Mouse (Mus musculus) midbrain, embryonic 13.5 days (tissue): ENCODE data around the gene Ccdc40. TPM values are rescaled to one million over a fixed set of nuclear protein-coding genes. Genes with fewer than 3 reads are reported as not detected.
"Not testable (repeated sequence)": the region's sequence is repeated elsewhere in the genome, so short reads cannot be mapped to it uniquely, and the experiment has no call there.

Experiments used
- ATAC-seq: fragments of 200-750 bp; cut with Nextera tagmentation; 2 replicates; pipeline ENCODE4 v1.8.0; 2017; ENCODE audit warnings: mild to moderate bottlenecking, moderate TSS enrichment, moderate library complexity
- H3K27ac ChIP-seq: fragments of 300-500 bp; sonication (generic); 2 replicates; pipeline ENCODE4 v1.5.1; 2015; ENCODE audit warnings: inconsistent platforms, mild to moderate bottlenecking, moderate library complexity
- H3K27me3 ChIP-seq: fragments of 300-500 bp; sonication (generic); 2 replicates; pipeline ENCODE4 v1.6.1; 2015; ENCODE audit warnings: mild to moderate bottlenecking, inconsistent platforms
- H3K36me3 ChIP-seq: fragments of 300-500 bp; sonication (generic); 2 replicates; pipeline ENCODE4 v1.6.1; 2015; ENCODE audit warnings: mild to moderate bottlenecking, inconsistent platforms
- H3K4me1 ChIP-seq: fragments of 300-500 bp; sonication (generic); replicated peaks from 2 replicates; pipeline ENCODE4 v1.6.1; 2015; ENCODE audit warnings: inconsistent platforms
- H3K4me2 ChIP-seq: fragments of 300-500 bp; sonication (generic); replicated peaks from 2 replicates; pipeline ENCODE4 v1.6.1; 2015; ENCODE audit warnings: moderate library complexity, mild to moderate bottlenecking, inconsistent platforms
- H3K4me3 ChIP-seq: fragments of 300-500 bp; sonication (generic); replicated peaks from 2 replicates; pipeline ENCODE4 v1.5.1; 2015; ENCODE audit warnings: mild to moderate bottlenecking, inconsistent platforms
- H3K9ac ChIP-seq: fragments of 300-500 bp; sonication (generic); replicated peaks from 2 replicates; pipeline ENCODE4 v1.6.1; 2015; ENCODE audit warnings: mild to moderate bottlenecking, inconsistent platforms
- H3K9me3 ChIP-seq: fragments of 300-500 bp; sonication (generic); 2 replicates; pipeline ENCODE4 v1.6.1; 2016; ENCODE audit warnings: mild to moderate bottlenecking, inconsistent platforms
- WGBS: fragments of 180-500 bp; shearing (Covaris S2); methylation state at CpG from one replicate; pipeline ENCODE4 v1.1.7; 2015; 5-methylcytosine and 5-hydroxymethylcytosine counted together
- polyA plus RNA-seq: library from polyadenylated mRNA; unstranded; fragments of >200 nt; fragmentation: Nextera tagmentation; extraction: Ambion mirVana; gene quantifications from 2 replicates; pipeline ENCODE4 v1.2.1, GENCODE M21; 2015

Gene Ccdc40
- polyA plus RNA-seq, 1 experiment from 2014 or later, result 18.1 TPM

- WGBS, result 32% methylated on average over 6 of the region's 6 CpGs
- Histone ChIP-seq H3K27me3 (no peaks in the 10 kb centered on the region), H3K36me3 (peaks cover 17% of the 10 kb centered on the region), H3K4me1 (peaks cover 19% of the 10 kb centered on the region), H3K4me3 (no peak overlapping the region), H3K27ac (no peak overlapping the region), H3K9me3 (no peaks in the 10 kb centered on the region), H3K9ac (no peak overlapping the region), H3K4me2 (no peak overlapping the region)
- peak; percentile 64 for ATAC-seq
Observed at GRCm38 (mm10) chr11:119249011-119249410, 20.6 kb downstream of the Ccdc40 start.

- ATAC-seq, result no peak
- 69% methylated on average over 17 of the region's 17 CpGs for WGBS
- no peak overlapping the region for H3K4me3 ChIP-seq
- peaks cover 18% of the 10 kb centered on the region for H3K36me3 ChIP-seq
- H3K27me3 ChIP-seq, result no peaks in the 10 kb centered on the region
- H3K9ac ChIP-seq, result no peak overlapping the region
- peaks cover 19% of the 10 kb centered on the region for H3K4me1 ChIP-seq
- H3K27ac ChIP-seq, result no peak overlapping the region
- H3K9me3 ChIP-seq, result no peaks in the 10 kb centered on the region
- H3K4me2 ChIP-seq, result no peak overlapping the region
Observed at GRCm38 (mm10) chr11:119250998-119251397, 22.6 kb downstream of the Ccdc40 start.

- ATAC-seq, result peak; percentile 75
- Histone ChIP-seq H3K36me3 (peaks cover 18% of the 10 kb centered on the region), H3K4me2 (peak overlapping the region; percentile 45), H3K9me3 (no peaks in the 10 kb centered on the region), H3K4me3 (peak overlapping the region; percentile 18; the same call in 1 of the 2 replicates), H3K27me3 (no peaks in the 10 kb centered on the region), H3K9ac (0 out of 2 replicates have a peak overlapping the region, but pooled peaks have one; percentile 16), H3K27ac (peak overlapping the region; percentile 32; the same call in 1 of the 2 replicates), H3K4me1 (peaks cover 27% of the 10 kb centered on the region)
- WGBS, result 8% methylated on average over 21 of the region's 22 CpGs
Observed at GRCm38 (mm10) chr11:119252854-119253541, 24.6 kb downstream of the Ccdc40 start.

- H3K4me2 ChIP-seq, H3K27ac ChIP-seq, H3K9me3 ChIP-seq, ATAC-seq, H3K4me3 ChIP-seq, H3K27me3 ChIP-seq, H3K9ac ChIP-seq: not testable (repeated sequence)
- Histone ChIP-seq H3K36me3 (peaks cover 38% of the 10 kb centered on the region), H3K4me1 (peaks cover 35% of the 10 kb centered on the region)
- 92% methylated on average over 5 of the region's 5 CpGs for whole genome bisulfite sequencing
Observed at GRCm38 (mm10) chr11:119256557-119256956, 28.2 kb downstream of the Ccdc40 start.

- Histone ChIP-seq H3K27me3 (no peaks in the 10 kb centered on the region), H3K4me3 (peak overlapping the region; percentile 27), H3K9ac (0 out of 2 replicates have a peak overlapping the region, but pooled peaks have one; percentile 32), H3K4me1 (peaks cover 19% of the 10 kb centered on the region), H3K9me3 (no peaks in the 10 kb centered on the region), H3K27ac (peak overlapping the region; percentile 69; the same call in 1 of the 2 replicates), H3K4me2 (peak overlapping the region; percentile 51), H3K36me3 (peaks cover 55% of the 10 kb centered on the region)
- ATAC-seq, result no peak
- 70% methylated on average over 9 of the region's 9 CpGs for WGBS
Observed at GRCm38 (mm10) chr11:119258216-119258571, 29.8 kb downstream of the Ccdc40 start.

- Histone ChIP-seq H3K4me1 (peaks cover 16% of the 10 kb centered on the region), H3K9ac (0 out of 2 replicates have a peak overlapping the region, but pooled peaks have one; percentile 32)
Observed at GRCm38 (mm10) chr11:119258572-119259322, 30.4 kb downstream of the Ccdc40 start.

GRCm38 (mm10) chr11:119259977-119260376, 31.6 kb downstream of the Ccdc40 start:
- H3K4me1 ChIP-seq, result peaks cover 16% of the 10 kb centered on the region
- H3K9ac ChIP-seq, result peak overlapping the region; percentile 10; the same call in 1 of the 2 replicates
- H3K27ac ChIP-seq, result no peak overlapping the region
- H3K4me2 ChIP-seq, result no peak overlapping the region
- ATAC-seq, result no peak
- peaks cover 55% of the 10 kb centered on the region for H3K36me3 ChIP-seq
- no peak overlapping the region for H3K4me3 ChIP-seq
- no peaks in the 10 kb centered on the region for H3K9me3 ChIP-seq
- H3K27me3 ChIP-seq, result no peaks in the 10 kb centered on the region
- WGBS, result 93% methylated on average over 8 of the region's 8 CpGs

More at GRCm38 (mm10) chr11:119258572-119259322, 30.4 kb downstream of the Ccdc40 start:
- Histone ChIP-seq H3K9me3 (no peaks in the 10 kb centered on the region), H3K27ac (peak overlapping the region; percentile 69; the same call in 1 of the 2 replicates), H3K36me3 (peaks cover 58% of the 10 kb centered on the region), H3K4me3 (peak overlapping the region; percentile 27), H3K4me2 (peak overlapping the region; percentile 51), H3K27me3 (no peaks in the 10 kb centered on the region)
- WGBS, result 73% methylated on average over 23 of the region's 23 CpGs
- ATAC-seq, result peak; percentile 73

GRCm38 (mm10) chr11:119264413-119264812, 36.0 kb downstream of the Ccdc40 start:
- H3K36me3 ChIP-seq, result peaks cover 48% of the 10 kb centered on the region

GRCm38 (mm10) chr11:119265811-119266210, 37.4 kb downstream of the Ccdc40 start:
- Histone ChIP-seq H3K9me3 (no peaks in the 10 kb centered on the region), H3K4me1 (peaks cover 18% of the 10 kb centered on the region), H3K27ac (no peak overlapping the region), H3K9ac (no peak overlapping the region), H3K27me3 (no peaks in the 10 kb centered on the region), H3K36me3 (peaks cover 41% of the 10 kb centered on the region), H3K4me3 (no peak overlapping the region), H3K4me2 (no peak overlapping the region)
- WGBS, result 76% methylated on average over 7 of the region's 7 CpGs
- ATAC-seq, result no peak

More at GRCm38 (mm10) chr11:119264413-119264812, 36.0 kb downstream of the Ccdc40 start:
- Histone ChIP-seq H3K27ac (no peak overlapping the region), H3K4me1 (peaks cover 13% of the 10 kb centered on the region), H3K27me3 (no peaks in the 10 kb centered on the region), H3K9ac (no peak overlapping the region), H3K4me3 (no peak overlapping the region), H3K9me3 (no peaks in the 10 kb centered on the region), H3K4me2 (no peak overlapping the region)
- ATAC-seq, result no peak
- WGBS, result 91% methylated on average over 13 of the region's 13 CpGs

GRCm38 (mm10) chr11:119267241-119267674, 38.9 kb downstream of the Ccdc40 start:
- WGBS, result 39% methylated on average over 6 of the region's 6 CpGs
- 0 out of 2 replicates have a peak overlapping the region, but pooled peaks have one; percentile 11 for H3K27ac ChIP-seq
- ATAC-seq, result peak; percentile 13

GRCm38 (mm10) chr11:119267768-119268556, 39.6 kb downstream of the Ccdc40 start, which contains the start of gene Gaa:
TSS of gene Gaa (plus strand) at chr11:119267887.
- 5% methylated on average over 52 of the region's 52 CpGs for WGBS
- H3K4me2 ChIP-seq, result peak within 1 kb of the TSS; percentile 89
- H3K9me3 ChIP-seq, result no peaks in the 10 kb centered on the region
- peak within 1 kb of the TSS; percentile 76 for H3K9ac ChIP-seq
- 0 out of 2 replicates have a peak within 1 kb of the TSS, but pooled peaks have one; percentile 11 for H3K27ac ChIP-seq
- H3K27me3 ChIP-seq, result no peaks in the 10 kb centered on the region
- peaks cover 32% of the 10 kb centered on the region for H3K36me3 ChIP-seq
- peak within 1 kb of the TSS; percentile 64 for H3K4me3 ChIP-seq
- H3K4me1 ChIP-seq, result peaks cover 18% of the 10 kb centered on the region
- ATAC-seq, result peak; percentile 90

More at GRCm38 (mm10) chr11:119267241-119267674, 38.9 kb downstream of the Ccdc40 start:
- Histone ChIP-seq H3K4me1 (peaks cover 18% of the 10 kb centered on the region), H3K4me2 (peak overlapping the region; percentile 89), H3K36me3 (peaks cover 34% of the 10 kb centered on the region), H3K9ac (peak overlapping the region; percentile 33; the same call in 1 of the 2 replicates), H3K4me3 (no peak overlapping the region), H3K27me3 (no peaks in the 10 kb centered on the region), H3K9me3 (no peaks in the 10 kb centered on the region)
